Mouse (Mus musculus) heart, embryonic 14.5 days (tissue): Measurements from ENCODE around the gene Dbt. TPM values are rescaled to one million over a fixed set of nuclear protein-coding genes. Genes with fewer than 3 reads are reported as not detected.

ENCODE experiments used
- ATAC-seq: fragments of 200-750 bp; cut with Nextera tagmentation; 2 replicates; pipeline ENCODE4 v1.8.0; 2017; ENCODE audit warnings: low read depth, moderate TSS enrichment; ENCODE audit not compliant: insufficient number of reproducible peaks, insufficient read depth, low FRiP score
- H3K27ac ChIP-seq, 2 experiments: fragments of 200-500 bp in 1 of 2; fragments of 300-500 bp in 1 of 2; sonication (generic) in 1 of 2; replicated peaks in 1 of 2; 2 replicates each; pipeline ENCODE4 v1.5.1; 2012 to 2014; ENCODE audit warnings: low read depth in 2 of 2, low read length in 2 of 2, control low read depth in 1 of 2, mild to moderate bottlenecking in 1 of 2, mixed read lengths in 1 of 2; ENCODE audit not compliant: control insufficient read depth in 1 of 2, insufficient read depth in 1 of 2
- H3K27me3 ChIP-seq: fragments of 300-500 bp; sonication (generic); 2 replicates; pipeline ENCODE4 v1.6.1; 2014; ENCODE audit warnings: mild to moderate bottlenecking, low read length, control low read depth; ENCODE audit not compliant: control insufficient read depth, insufficient read depth
- H3K36me3 ChIP-seq: fragments of 300-500 bp; sonication (generic); 2 replicates; pipeline ENCODE4 v1.6.1; 2014; ENCODE audit warnings: mild to moderate bottlenecking, control low read depth, low read length, mixed read lengths; ENCODE audit not compliant: control insufficient read depth, insufficient read depth
- H3K4me1 ChIP-seq, 2 experiments: fragments of 200-500 bp in 1 of 2; fragments of 300-500 bp in 1 of 2; sonication (generic) in 1 of 2; 2 replicates each; pipeline ENCODE4 v1.6.1; 2012 to 2014; ENCODE audit warnings: low read length in 2 of 2, control low read depth in 1 of 2, mixed read lengths in 1 of 2; ENCODE audit not compliant: control insufficient read depth in 2 of 2, insufficient read depth in 2 of 2
- H3K4me2 ChIP-seq: fragments of 300-500 bp; sonication (generic); 2 replicates; pipeline ENCODE4 v1.6.1; 2014; ENCODE audit warnings: mild to moderate bottlenecking, low read length
- H3K4me3 ChIP-seq, 2 experiments: fragments of 200-500 bp in 1 of 2; fragments of 300-500 bp in 1 of 2; sonication (generic) in 1 of 2; 2 replicates each; pipeline ENCODE4 v1.5.1; 2012 to 2014; ENCODE audit warnings: low read length in 2 of 2, mild to moderate bottlenecking in 2 of 2, control low read depth in 1 of 2, low read depth in 1 of 2, moderate library complexity in 1 of 2; ENCODE audit not compliant: control insufficient read depth in 1 of 2, insufficient read depth in 1 of 2
- H3K9ac ChIP-seq: fragments of 300-500 bp; sonication (generic); 2 replicates; pipeline ENCODE4 v1.6.1; 2014; ENCODE audit warnings: mild to moderate bottlenecking, low read length
- H3K9me3 ChIP-seq: fragments of 300-500 bp; sonication (generic); 2 replicates; pipeline ENCODE4 v1.6.1; 2016; ENCODE audit warnings: low read length, control low read depth; ENCODE audit not compliant: control insufficient read depth
- WGBS: fragments of 180-500 bp; shearing (Covaris S2); extraction: QIAGEN DNeasy Blood & Tissue Kit; methylation state at CpG from one replicate; pipeline ENCODE4 v1.1.7; 2014; 5-methylcytosine and 5-hydroxymethylcytosine counted together
- polyA plus RNA-seq: library from polyadenylated mRNA; unstranded; fragments of >200 nt; fragmentation: Nextera tagmentation; extraction: Ambion mirVana; gene quantifications from 2 replicates; pipeline ENCODE4 v1.2.1, GENCODE M21; 2014

Gene Dbt
- polyA plus RNA-seq, 1 experiment from 2014 or later: 22.4 TPM

DNA sequence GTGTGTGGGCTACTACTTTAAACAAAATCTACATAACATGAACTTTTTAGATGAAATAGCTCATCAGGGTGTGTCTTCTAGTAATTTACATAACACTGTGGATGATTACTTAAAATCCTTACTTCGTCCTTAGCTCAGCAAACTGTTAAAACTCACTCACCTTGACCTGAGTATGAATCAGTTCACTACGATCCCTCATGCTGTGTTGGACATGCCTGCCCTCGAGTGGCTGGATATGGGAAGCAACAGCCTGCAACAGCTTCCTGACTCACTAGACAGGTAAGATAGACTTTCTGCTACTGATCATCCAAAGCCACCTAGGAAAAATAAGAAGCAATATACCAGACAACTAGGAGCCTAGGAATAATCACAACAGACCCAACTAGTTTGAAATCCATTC is 64.4 kb downstream of the Dbt start:
- H3K27ac ChIP-seq: no peak overlapping the region
- H3K9me3 ChIP-seq: no peaks in the 10 kb centered on the region
- ATAC-seq: no peak
- H3K4me1 ChIP-seq: no peaks in the 10 kb centered on the region
- no peak overlapping the region for H3K4me3 ChIP-seq
- H3K36me3 ChIP-seq: peaks cover 64% of the 10 kb centered on the region
- H3K9ac ChIP-seq: no peak overlapping the region
- no peaks in the 10 kb centered on the region for H3K27me3 ChIP-seq
- WGBS: 38% methylated on average over 3 of the region's 3 CpGs
- H3K4me2 ChIP-seq: no peak overlapping the region

DNA sequence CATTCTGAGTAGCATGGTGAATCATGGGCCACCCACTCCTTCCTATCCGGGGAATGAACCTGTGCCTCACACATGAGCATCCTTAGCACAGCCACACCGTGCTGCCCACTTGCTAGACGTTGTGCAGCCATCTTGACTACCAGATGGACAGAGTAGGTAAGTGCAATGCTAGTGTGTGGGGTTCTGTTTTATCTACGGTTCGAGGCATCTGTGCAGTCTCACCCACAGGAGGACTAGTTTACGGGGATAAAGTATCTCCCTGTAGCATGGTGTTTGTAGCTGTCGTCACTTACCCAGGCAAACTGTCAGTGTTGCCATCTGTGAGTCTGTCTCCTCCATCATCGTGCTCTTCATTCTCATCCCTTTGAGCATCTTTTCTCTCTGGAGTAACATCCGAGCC is 69.3 kb downstream of the Dbt start:
- H3K4me3 ChIP-seq: no peak overlapping the region
- H3K27ac ChIP-seq: no peak overlapping the region
- H3K9me3 ChIP-seq: no peaks in the 10 kb centered on the region
- no peaks in the 10 kb centered on the region for H3K27me3 ChIP-seq
- no peaks in the 10 kb centered on the region for H3K4me1 ChIP-seq
- H3K4me2 ChIP-seq: no peak overlapping the region
- no peak for ATAC-seq
- H3K36me3 ChIP-seq: peaks cover 95% of the 10 kb centered on the region
- 76% methylated on average over 9 of the region's 9 CpGs for WGBS
- no peak overlapping the region for H3K9ac ChIP-seq

DNA sequence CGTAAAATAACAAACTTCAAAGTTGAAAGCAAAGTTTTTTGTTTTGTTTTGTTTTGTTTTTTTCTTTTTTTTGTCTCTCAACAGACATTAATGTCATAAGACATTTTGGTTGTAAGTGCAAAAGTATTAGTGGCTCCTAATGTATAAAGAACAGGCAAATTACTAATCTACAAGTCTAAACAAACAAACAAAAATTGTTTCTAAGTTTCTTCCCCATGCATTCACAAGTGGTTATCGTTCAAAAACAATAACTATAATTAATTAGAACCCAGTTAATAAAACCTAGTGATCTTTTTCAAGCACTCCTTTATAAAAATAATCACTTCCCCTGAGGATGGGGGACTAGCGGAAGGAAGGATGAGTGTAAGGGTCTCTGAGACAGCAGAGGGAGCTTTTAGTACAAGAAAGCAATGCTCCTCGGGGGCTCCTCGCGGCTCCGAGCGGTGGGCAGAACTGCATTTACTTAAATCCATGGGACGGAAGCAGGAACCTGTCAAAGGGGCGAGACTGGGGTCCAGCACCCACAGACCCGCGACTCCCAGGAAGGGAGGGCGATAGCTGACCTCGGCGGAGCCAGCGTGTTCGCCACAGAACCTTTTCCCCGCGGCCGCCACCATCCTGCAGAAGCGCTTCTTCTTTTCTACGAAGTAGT is 81.3 kb downstream of the Dbt start:
- Histone ChIP-seq H3K9me3 (no peaks in the 10 kb centered on the region), H3K4me3 (peak overlapping the region; percentile 82 to 95), H3K4me2 (peak overlapping the region; percentile 67), H3K27ac (peak overlapping the region; percentile 75 to 83), H3K36me3 (peaks cover 31% of the 10 kb centered on the region), H3K27me3 (no peaks in the 10 kb centered on the region), H3K9ac (peak overlapping the region; percentile 88), H3K4me1 (peaks cover 0 to 10% of the 10 kb centered on the region in 2 experiments; a peak in 2 of 4 replicates)
- WGBS: 2% methylated on average over 22 of the region's 22 CpGs
- peak; percentile 45 for ATAC-seq

DNA sequence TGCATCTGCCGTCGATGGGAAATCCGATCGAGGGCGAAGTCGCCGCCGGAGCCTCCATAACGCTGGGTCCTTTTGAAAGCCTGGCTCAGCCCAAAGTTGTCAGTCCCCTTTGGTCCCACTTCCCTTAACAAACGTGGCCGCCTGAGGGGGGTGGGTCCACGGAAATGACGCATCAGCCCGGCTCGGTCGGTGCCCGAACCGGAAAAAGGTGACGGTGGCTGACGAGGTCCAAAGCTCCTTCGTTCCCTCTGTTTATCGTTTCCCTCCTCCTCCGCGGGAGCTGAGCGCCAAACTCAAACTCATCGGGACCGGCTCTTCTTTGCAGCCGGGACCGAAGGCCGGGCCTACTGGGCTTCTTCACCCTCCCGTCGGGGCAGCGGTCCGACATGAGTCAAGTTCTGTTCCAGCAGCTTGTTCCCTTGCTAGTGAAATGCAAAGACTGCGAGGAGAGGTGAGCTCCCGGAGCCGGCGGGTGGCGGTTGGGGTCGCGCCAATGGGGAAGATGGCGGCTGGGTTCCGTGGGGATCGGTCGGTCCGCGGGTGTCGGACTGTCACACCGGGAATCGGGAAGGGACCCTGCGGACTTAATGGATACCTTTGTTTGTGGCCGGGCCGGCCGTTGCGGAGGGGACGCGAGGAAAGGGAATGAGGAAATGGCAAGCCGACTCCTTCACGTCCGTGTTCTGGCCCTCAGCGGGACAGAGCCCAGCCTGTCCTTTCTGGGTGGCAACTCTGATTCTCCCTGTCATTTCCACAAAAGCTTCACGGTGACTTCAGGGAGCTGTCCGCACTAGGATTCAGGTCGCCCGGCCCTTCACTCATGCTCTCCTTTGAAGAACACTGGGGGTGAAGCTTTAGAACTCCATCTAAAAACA is 82.1 kb downstream of the Dbt start, which contains the start of gene Sass6:
TSS of gene Sass6 (plus strand) at position 255 of the 875 bp plus-strand sequence.
- Histone ChIP-seq H3K36me3 (peaks cover 23% of the 10 kb centered on the region), H3K4me3 (peak within 1 kb of the TSS; percentile 82 to 95)
- under 1% methylated on average over 65 of the region's 65 CpGs for WGBS

DNA sequence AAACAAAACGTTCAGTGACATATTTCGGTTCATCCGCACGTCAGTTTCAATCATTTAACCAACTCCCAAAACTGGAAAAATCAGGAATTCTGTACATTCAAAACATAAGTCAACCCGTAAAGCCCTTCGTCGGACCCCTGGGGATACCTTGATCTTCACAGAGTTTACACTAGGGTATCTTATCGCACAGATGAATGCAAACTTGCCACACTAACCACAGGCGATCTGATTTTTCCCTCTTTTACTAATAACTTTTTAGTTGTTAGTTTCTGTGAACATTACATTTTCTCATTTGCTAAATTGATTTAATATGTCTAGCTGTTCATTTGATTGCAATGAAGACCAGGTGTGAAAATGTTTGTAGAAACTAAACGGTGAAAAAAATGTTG is 82.7 kb downstream of the Dbt start:
- no peaks in the 10 kb centered on the region for H3K27me3 ChIP-seq
- ATAC-seq: no peak
- peaks cover 0 to 10% of the 10 kb centered on the region in 2 experiments; a peak in 2 of 4 replicates for H3K4me1 ChIP-seq
- H3K9me3 ChIP-seq: no peaks in the 10 kb centered on the region
- peak overlapping the region in 1 of 2 experiments; percentile 83; a peak in 1 of 4 replicates for H3K27ac ChIP-seq
- peak overlapping the region; percentile 79 for H3K4me2 ChIP-seq
- H3K36me3 ChIP-seq: peaks cover 17% of the 10 kb centered on the region
- 7% methylated on average over 10 of the region's 10 CpGs for whole genome bisulfite sequencing
- H3K4me3 ChIP-seq: peak overlapping the region; percentile 82 to 95
- peak overlapping the region; percentile 88 for H3K9ac ChIP-seq

More for the DNA sequence above, 82.1 kb downstream of the Dbt start, which contains the start of gene Sass6:
- ATAC-seq: peak; percentile 94
- Histone ChIP-seq H3K9ac (peak within 1 kb of the TSS; percentile 88), H3K4me1 (peaks cover 0 to 10% of the 10 kb centered on the region in 2 experiments; a peak in 2 of 4 replicates), H3K4me2 (peak within 1 kb of the TSS; percentile 79), H3K9me3 (no peaks in the 10 kb centered on the region), H3K27me3 (no peaks in the 10 kb centered on the region), H3K27ac (peak within 1 kb of the TSS; percentile 75 to 83)

Other genes starting within 250 kb of the Dbt start
- gene Cdc14a, start 89.0 kb upstream of the Dbt start, polyA plus RNA-seq: 4.8 and 4.9 TPM in 2 replicates
- 52.2 and 54.5 TPM in 2 replicates for gene Rtca, start 4.9 kb upstream of the Dbt start, polyA plus RNA-seq
- 44.7 and 47.8 TPM in 2 replicates for gene Lrrc39, start 49.9 kb downstream of the Dbt start, polyA plus RNA-seq
- gene Sass6, start 81.9 kb downstream of the Dbt start, polyA plus RNA-seq: 13.5 and 14.7 TPM in 2 replicates
- gene Trmt13, start 101.5 kb downstream of the Dbt start, polyA plus RNA-seq: 18.7 and 22.3 TPM in 2 replicates
- 61.6 and 62.2 TPM in 2 replicates for gene Mfsd14a, start 149.6 kb downstream of the Dbt start, polyA plus RNA-seq
- gene Gm43191, start 168.2 kb downstream of the Dbt start, polyA plus RNA-seq: not detected in 2 replicates
- 11.6 and 13.8 TPM in 2 replicates for gene Slc35a3, start 199.8 kb downstream of the Dbt start, polyA plus RNA-seq